Mouse (Mus musculus): ENCODE results near the gene Sept10. TPM values are rescaled to one million over a fixed set of nuclear protein-coding genes. Genes with fewer than 3 reads are reported as not detected.

Sept10 gene
- total RNA-seq, 2 experiments from 2014 or later, result 15.6 to 16.6 TPM

Other genes with a start within 250 kb of the Sept10 start
- gene Sowahc, start 106 bp upstream of the Sept10 start, total RNA-seq (2021), result 1 to 10 TPM; 1.6 to 2.0 TPM
- gene P4ha1, start 101.4 kb upstream of the Sept10 start, total RNA-seq (2021), result 10 to 100 TPM; 36.6 to 51.2 TPM
- 100 to 1,000 TPM; 130 to 168 TPM for gene Gm10273, start 173.8 kb upstream of the Sept10 start, total RNA-seq (2021)
- not detected for gene Pla2g12b, start 181.8 kb upstream of the Sept10 start, total RNA-seq (2021)
- gene Oit3, start 219.9 kb upstream of the Sept10 start, total RNA-seq (2021), result not detected